Mouse (Mus musculus): ENCODE measurements at regions not wholly inside any gene's neighbourhood (a gene's known extent, or its start where the extent isn't known, plus 50 kb on each side); places are given as distances from the start of the nearest gene placed in this dataset.

- peak; percentile 71 for DNase-seq (ENCODE audit: inconsistent ontology term)
Measured at GRCm38 (mm10) chr14:92165006-92165405, 1725.5 kb downstream of the Pcdh9 start.
